ENCODE assay signal across 8 mouse cellular contexts in the genomic region with DNA sequence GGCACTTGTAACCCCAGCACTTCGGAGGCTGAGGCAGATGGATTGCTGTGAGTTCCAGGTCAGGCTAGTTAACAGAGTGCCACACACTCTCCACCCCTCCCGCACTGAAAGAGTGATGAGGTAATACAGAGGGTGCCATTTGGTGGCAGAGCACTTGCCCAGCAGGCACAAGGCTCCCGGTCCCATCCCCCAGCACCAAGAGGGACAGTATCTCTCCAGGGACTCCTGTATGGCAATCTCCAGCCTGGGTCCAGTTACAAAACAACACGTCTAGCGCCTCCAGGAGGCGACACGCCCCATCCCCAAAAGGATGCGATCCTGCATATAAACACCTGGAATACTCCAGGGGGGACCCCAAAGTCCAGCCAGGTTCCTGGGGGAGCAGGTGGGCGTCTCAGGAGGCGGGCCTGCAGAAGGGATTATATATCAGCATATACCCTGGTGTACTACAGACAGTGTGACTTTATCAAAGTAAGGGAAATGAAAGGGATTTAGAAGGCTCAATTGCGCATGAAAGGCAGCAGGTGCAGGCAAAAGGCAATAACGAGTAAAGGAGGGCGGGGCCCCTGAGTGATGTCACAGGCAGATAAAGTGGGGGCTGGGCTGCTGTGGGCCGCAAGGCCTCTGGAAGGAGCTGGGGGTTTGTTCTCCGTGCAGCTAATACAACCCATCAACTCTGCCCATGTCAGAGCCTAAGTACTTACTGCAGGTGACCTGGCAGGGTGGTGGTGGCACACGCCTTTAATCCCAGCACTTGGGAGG. TPM values are rescaled to one million over a fixed set of nuclear protein-coding genes. Genes with fewer than 3 reads are reported as not detected.
DNase-seq lines count a peak whose midpoint lies in the region; ATAC-seq and TF ChIP-seq lines count a peak whose summit lies in the region.

No protein-coding gene starts in this region.

- H3K4me1 ChIP-seq in hindbrain, embryonic 12.5 days, result peaks cover 76% of the 10 kb centered on the region
- peaks cover 62% of the 10 kb centered on the region for H3K4me1 ChIP-seq in neural tube, embryonic 14.5 days (ENCODE audit: control insufficient read depth, insufficient read depth, low read length)

- no peak for TF ChIP-seq POLR2A in brain, embryonic 14.5 days (IDR thresholded peaks at IDR 0.05; ENCODE audit: borderline replicate concordance, extremely low read depth, insufficient read depth, insufficient read length, poor library complexity, severe bottlenecking)

- no peaks in the 10 kb centered on the region for H3K27me3 ChIP-seq in hindbrain, embryonic 12.5 days
- H3K27me3 ChIP-seq in neural tube, embryonic 14.5 days (ENCODE audit: control insufficient read depth, insufficient read depth, low read length), result no peaks in the 10 kb centered on the region

- no peaks in the 10 kb centered on the region for H3K9me3 ChIP-seq in hindbrain, embryonic 12.5 days (replicated peaks)
- no peaks in the 10 kb centered on the region for H3K9me3 ChIP-seq in neural tube, embryonic 14.5 days (ENCODE audit: control insufficient read depth, low read length)

- peak; percentile 67 for DNase-seq in layer of hippocampus, adult 11-12 months (ENCODE audit: low spot score)
- no peak for DNase-seq in layer of hippocampus, adult 9-10 months (ENCODE audit: low spot score)
- DNase-seq in brain, embryonic 14.5 days (ENCODE audit: low read depth), result peak; percentile 65
- no peak for DNase-seq in urinary bladder, postnatal 10 days (ENCODE audit: low spot score)
- no peak for DNase-seq in right cerebral cortex, postnatal 10 days (ENCODE audit: low spot score in 2 of 2)
- no peak for DNase-seq in lung, postnatal 25 days (ENCODE audit: low spot score)

- H3K9ac ChIP-seq in hindbrain, embryonic 12.5 days, result no peak overlapping the region
- 0 out of 2 replicates have a peak overlapping the region, but pooled peaks have one; percentile 3 for H3K9ac ChIP-seq in neural tube, embryonic 14.5 days (replicated peaks; ENCODE audit: low read depth, low read length)

- H3K27ac ChIP-seq in hindbrain, embryonic 12.5 days, result peak overlapping the region; percentile 52
- H3K27ac ChIP-seq in neural tube, embryonic 14.5 days (ENCODE audit: low read depth, low read length), result peak overlapping the region; percentile 55; the same call in 1 of the 2 replicates

- 52% methylated on average over 16 of the region's 16 CpGs for WGBS in hindbrain, embryonic 12.5 days
- WGBS in neural tube, embryonic 14.5 days, result 18% methylated on average over 16 of the region's 16 CpGs

- no peak for ATAC-seq in hindbrain, embryonic 12.5 days (ENCODE audit: low FRiP score)
- ATAC-seq in neural tube, embryonic 14.5 days (ENCODE audit: low read depth), result 0 out of 2 replicates have a peak, but pooled peaks have one; percentile 41

- peaks cover 19% of the 10 kb centered on the region for H3K36me3 ChIP-seq in hindbrain, embryonic 12.5 days
- peaks cover 5% of the 10 kb centered on the region; the same call in 1 of the 2 replicates for H3K36me3 ChIP-seq in neural tube, embryonic 14.5 days (ENCODE audit: control insufficient read depth, insufficient read depth, low read length)

- no peak for TF ChIP-seq CTCF in brain, embryonic 14.5 days (IDR thresholded peaks at IDR 0.05; ENCODE audit: borderline replicate concordance, extremely low read depth, insufficient read depth, insufficient read length)

- no peak overlapping the region for H3K4me2 ChIP-seq in hindbrain, embryonic 12.5 days (replicated peaks)
- no peak overlapping the region for H3K4me2 ChIP-seq in neural tube, embryonic 14.5 days (ENCODE audit: low read depth, low read length)

- H3K4me3 ChIP-seq in hindbrain, embryonic 12.5 days, result no peak overlapping the region
- H3K4me3 ChIP-seq in neural tube, embryonic 14.5 days (ENCODE audit: low read depth, low read length), result no peak overlapping the region

RNA-seq across cellular contexts. Expression of gene Zmynd8, which starts 44.4 kb away (rescaled TPM):
- 49.7 and 75.8 TPM in 2 replicates for polyA plus RNA-seq in brain, embryonic 14.5 days (2012; rRNA removed)
- 71.8 and 72.1 TPM in 2 replicates for polyA plus RNA-seq in hindbrain, embryonic 12.5 days (2016; fragmentation: Nextera tagmentation; extraction: Ambion mirVana)
- 63.4 and 69.3 TPM in 2 replicates for polyA plus RNA-seq in neural tube, embryonic 14.5 days (2014; fragmentation: Nextera tagmentation; extraction: Ambion mirVana)

Comparison
In these comparisons a context has a peak if more than half of its experiments do, and no peak if none do; other contexts are left out.
1. DNase-seq: peak in layer of hippocampus, adult 11-12 months (single experiment) and brain, embryonic 14.5 days (single experiment); none in layer of hippocampus, adult 9-10 months (single experiment), urinary bladder, postnatal 10 days (single experiment), right cerebral cortex, postnatal 10 days (0 of 2) and lung, postnatal 25 days (single experiment).